Mouse (Mus musculus): ENCODE data around the gene Usp34. TPM values are rescaled to one million over a fixed set of nuclear protein-coding genes. Genes with fewer than 3 reads are reported as not detected.

Gene Usp34
- 13.6 and 16.5 TPM in 2 replicates for polyA plus RNA-seq (2015; fragmentation: Nextera tagmentation; extraction: Ambion mirVana)

GRCm38 (mm10) chr11:23306764-23307565, at the start of gene Usp34:
Gene Usp34 (plus strand): TSS chr11:23306895.

GRCm38 (mm10) chr11:23497718-23498509, 191.2 kb downstream of the Usp34 start, which contains the start of gene Ahsa2:
Gene Ahsa2 (minus strand): TSS chr11:23498030.

GRCm38 (mm10) chr11:23520473-23521205, 213.9 kb downstream of the Usp34 start, which contains the start of gene 1700093K21Rik:
Gene 1700093K21Rik (minus strand): TSS chr11:23521155.

Other genes starting within 250 kb of the Usp34 start
- 39.6 and 39.8 TPM in 2 replicates for gene Xpo1, start 50.9 kb upstream of the Usp34 start, polyA plus RNA-seq (2015; fragmentation: Nextera tagmentation; extraction: Ambion mirVana)
- gene Ahsa2, start 191.1 kb downstream of the Usp34 start, polyA plus RNA-seq (2015; fragmentation: Nextera tagmentation; extraction: Ambion mirVana) = 29.5 and 30.2 TPM in 2 replicates
- not detected in 2 replicates for gene 1700093K21Rik, start 214.3 kb downstream of the Usp34 start, polyA plus RNA-seq (2015; fragmentation: Nextera tagmentation; extraction: Ambion mirVana)

All from spleen, postnatal 0 days (tissue).